Mouse (Mus musculus) cortical plate, adult 2 months (tissue): Measurements from ENCODE around the gene Hspb1.

Experiments
- CTCF ChIP-seq: fragments of 200-500 bp; IDR thresholded peaks from 2 replicates; pipeline ENCODE4 v1.5.1; 2011; ENCODE audit warnings: mild to moderate bottlenecking, control low read depth, low read length; ENCODE audit not compliant: insufficient read depth; ENCODE audit errors: extremely low read depth
- POLR2A ChIP-seq: fragments of 200-500 bp; IDR thresholded peaks from 2 replicates; pipeline ENCODE4 v1.6.1; 2011; ENCODE audit warnings: mild to moderate bottlenecking, low read length, control low read depth; ENCODE audit not compliant: insufficient read depth; ENCODE audit errors: extremely low read depth

GRCm38 (mm10) chr5:135877180-135877579 lies 10.5 kb upstream of the Hspb1 start:
- TF ChIP-seq CTCF (peak; percentile 74), POLR2A (no peak)
